Comparison of ENCODE assay signal across 8 mouse cellular contexts in genomic region chr8:83574631-83575315, GRCm38 (mm10). TPM values are rescaled to one million over a fixed set of nuclear protein-coding genes. Genes with fewer than 3 reads are reported as not detected.
DNase-seq lines count a peak whose midpoint lies in the region; ATAC-seq and TF ChIP-seq lines count a peak whose summit lies in the region.
"Had no signal": no experiment of that assay in that cellular context is flagged by ENCODE, and none has a peak within 500 bp of the region (broad histone marks: within the 10 kb centered on the region; RNA-seq: fewer than 3 reads in every experiment).

No protein-coding gene starts in this region.

- peaks cover 24% of the 10 kb centered on the region for H3K4me1 ChIP-seq in thymus, adult 2 months (replicated peaks; ENCODE audit: control insufficient read depth, insufficient read depth, low read length)
- peaks cover 68% of the 10 kb centered on the region for H3K4me1 ChIP-seq in heart, embryonic 10.5 days
- H3K4me1 ChIP-seq in neural tube, embryonic 15.5 days: peaks cover 59% of the 10 kb centered on the region

- ATAC-seq in neural tube, embryonic 15.5 days (ENCODE audit: low FRiP score): no peak

- H3K9ac ChIP-seq in neural tube, embryonic 15.5 days (replicated peaks): no peak overlapping the region
- H3K9ac ChIP-seq: liver, embryonic 14.5 days had no signal

- no peak overlapping the region for H3K4me2 ChIP-seq in neural tube, embryonic 15.5 days

- 90% methylated on average over 15 of the region's 15 CpGs for WGBS in thymus, adult 2 months
- WGBS in heart, embryonic 10.5 days: 76% methylated on average over 15 of the region's 15 CpGs
- WGBS in neural tube, embryonic 15.5 days: 89% methylated on average over 15 of the region's 15 CpGs

- no peaks in the 10 kb centered on the region for H3K27me3 ChIP-seq in thymus, adult 2 months (ENCODE audit: control insufficient read depth, insufficient read depth, low read length)
- H3K27me3 ChIP-seq in heart, embryonic 10.5 days (ENCODE audit: insufficient read depth, poor library complexity, severe bottlenecking): no peaks in the 10 kb centered on the region
- H3K27me3 ChIP-seq in neural tube, embryonic 15.5 days (replicated peaks): no peaks in the 10 kb centered on the region

- peak; percentile 18 for DNase-seq in kidney, adult 11 months
- no peak for DNase-seq in kidney, postnatal 10 days
- peak; percentile 10 for DNase-seq in thymus, postnatal 4 days
- no peak for DNase-seq in thymus, adult 2 months
- DNase-seq in heart, embryonic 10.5 days (ENCODE audit: low spot score): peak; percentile 74
- no peak for DNase-seq in lung, postnatal 14 days

- H3K4me3 ChIP-seq in thymus, adult 2 months (ENCODE audit: control insufficient read depth, insufficient read depth, low read length): no peak overlapping the region
- peak overlapping the region; percentile 23; the same call in 1 of the 2 replicates for H3K4me3 ChIP-seq in heart, embryonic 10.5 days
- H3K4me3 ChIP-seq in neural tube, embryonic 15.5 days (replicated peaks): no peak overlapping the region

- peaks cover 8% of the 10 kb centered on the region for H3K36me3 ChIP-seq in thymus, adult 2 months (ENCODE audit: control insufficient read depth, insufficient read depth, low read length)
- peaks cover 49% of the 10 kb centered on the region for H3K36me3 ChIP-seq in heart, embryonic 10.5 days
- peaks cover 32% of the 10 kb centered on the region for H3K36me3 ChIP-seq in neural tube, embryonic 15.5 days

- no peak for TF ChIP-seq POLR2A in thymus, adult 2 months (IDR thresholded peaks at IDR 0.05; ENCODE audit: control insufficient read depth, extremely low read depth, insufficient read depth, low read length, poor library complexity)

- no peak for TF ChIP-seq CTCF in thymus, adult 2 months (IDR thresholded peaks at IDR 0.05; ENCODE audit: borderline replicate concordance, control insufficient read depth, extremely low read depth, insufficient read depth, low read length, poor library complexity)

- no peak overlapping the region for H3K27ac ChIP-seq in thymus, adult 2 months (ENCODE audit: control insufficient read depth, insufficient read depth, low read length)
- H3K27ac ChIP-seq in heart, embryonic 10.5 days: peak overlapping the region; percentile 93
- H3K27ac ChIP-seq in neural tube, embryonic 15.5 days (replicated peaks): no peak overlapping the region
- H3K27ac ChIP-seq: liver, embryonic 14.5 days had no signal

- no peaks in the 10 kb centered on the region for H3K9me3 ChIP-seq in heart, embryonic 10.5 days
- H3K9me3 ChIP-seq in neural tube, embryonic 15.5 days (replicated peaks): no peaks in the 10 kb centered on the region

RNA-seq across cellular contexts. Expression of gene Ndufb7, which starts 8.3 kb away (rescaled TPM):
- polyA plus RNA-seq in thymus, adult 2 months (2012; rRNA removed): 412 and 498 TPM in 2 replicates
- polyA plus RNA-seq in heart, embryonic 10.5 days (2016; fragmentation: Nextera tagmentation; extraction: Ambion mirVana): 479 and 560 TPM in 2 replicates
- 344 and 362 TPM in 2 replicates for polyA plus RNA-seq in neural tube, embryonic 15.5 days (2015; fragmentation: Nextera tagmentation; extraction: Ambion mirVana)

RNA-seq across cellular contexts. Expression of gene Tecr, which starts 33.0 kb away (rescaled TPM):
- polyA plus RNA-seq in thymus, adult 2 months (2012; rRNA removed): 577 and 705 TPM in 2 replicates
- 568 and 608 TPM in 2 replicates for polyA plus RNA-seq in heart, embryonic 10.5 days (2016; fragmentation: Nextera tagmentation; extraction: Ambion mirVana)
- polyA plus RNA-seq in neural tube, embryonic 15.5 days (2015; fragmentation: Nextera tagmentation; extraction: Ambion mirVana): 1,464 and 1,650 TPM in 2 replicates

RNA-seq across cellular contexts. Expression of gene Dnajb1, which starts 33.2 kb away (rescaled TPM):
- polyA plus RNA-seq in thymus, adult 2 months (2012; rRNA removed): 87.1 and 91.0 TPM in 2 replicates
- 51.9 and 71.5 TPM in 2 replicates for polyA plus RNA-seq in heart, embryonic 10.5 days (2016; fragmentation: Nextera tagmentation; extraction: Ambion mirVana)
- 57.9 and 63.1 TPM in 2 replicates for polyA plus RNA-seq in neural tube, embryonic 15.5 days (2015; fragmentation: Nextera tagmentation; extraction: Ambion mirVana)

RNA-seq across cellular contexts. Expression of gene Olfr370, which starts 39.2 kb away (rescaled TPM):
- not detected in 2 replicates for polyA plus RNA-seq in thymus, adult 2 months (2012; rRNA removed)
- polyA plus RNA-seq in heart, embryonic 10.5 days (2016; fragmentation: Nextera tagmentation; extraction: Ambion mirVana): not detected in 2 replicates
- polyA plus RNA-seq in neural tube, embryonic 15.5 days (2015; fragmentation: Nextera tagmentation; extraction: Ambion mirVana): not detected in 2 replicates
- polyA plus RNA-seq: liver, embryonic 14.5 days had no signal

Comparison
In these comparisons a context has a peak if more than half of its experiments do, and no peak if none do; other contexts are left out.
1. DNase-seq: peak in kidney, adult 11 months (single experiment), thymus, postnatal 4 days (single experiment) and heart, embryonic 10.5 days (single experiment); none in kidney, postnatal 10 days (single experiment), thymus, adult 2 months (single experiment) and lung, postnatal 14 days (single experiment).